Mouse (Mus musculus) hindbrain, embryonic 13.5 days (tissue): ENCODE measurements around the gene Elane. TPM values are rescaled to one million over a fixed set of nuclear protein-coding genes. Genes with fewer than 3 reads are reported as not detected.
A peak's percentile ranks its signal among the peaks of the same experiment; 100 is the strongest.

ENCODE experiments used
- ATAC-seq: fragments of 200-750 bp; cut with Nextera tagmentation; 2 replicates; pipeline ENCODE4 v1.8.0; 2017; ENCODE audit warnings: moderate TSS enrichment; ENCODE audit not compliant: low FRiP score
- H3K27ac ChIP-seq: fragments of 300-500 bp; sonication (generic); 2 replicates; pipeline ENCODE4 v1.5.1; 2015; ENCODE audit warnings: inconsistent platforms, mild to moderate bottlenecking, moderate library complexity
- H3K27me3 ChIP-seq: fragments of 300-500 bp; sonication (generic); 2 replicates; pipeline ENCODE4 v1.6.1; 2015; ENCODE audit warnings: mild to moderate bottlenecking, inconsistent platforms
- H3K36me3 ChIP-seq: fragments of 300-500 bp; sonication (generic); 2 replicates; pipeline ENCODE4 v1.6.1; 2015; ENCODE audit warnings: mild to moderate bottlenecking, inconsistent platforms
- H3K4me1 ChIP-seq: fragments of 300-500 bp; sonication (generic); replicated peaks from 2 replicates; pipeline ENCODE4 v1.6.1; 2015; ENCODE audit warnings: inconsistent platforms
- H3K4me2 ChIP-seq: fragments of 300-500 bp; sonication (generic); 2 replicates; pipeline ENCODE4 v1.6.1; 2015; ENCODE audit warnings: inconsistent platforms, mild to moderate bottlenecking, moderate library complexity
- H3K4me3 ChIP-seq: fragments of 300-500 bp; sonication (generic); 2 replicates; pipeline ENCODE4 v1.5.1; 2015; ENCODE audit warnings: mild to moderate bottlenecking, inconsistent platforms
- H3K9ac ChIP-seq: fragments of 300-500 bp; sonication (generic); 2 replicates; pipeline ENCODE4 v1.6.1; 2015; ENCODE audit warnings: mild to moderate bottlenecking, inconsistent platforms
- H3K9me3 ChIP-seq: fragments of 300-500 bp; sonication (generic); 2 replicates; pipeline ENCODE4 v1.6.1; 2016; ENCODE audit warnings: inconsistent platforms
- WGBS: fragments of 180-500 bp; shearing (Covaris S2); methylation state at CpG from one replicate; pipeline ENCODE4 v1.1.7; 2015; 5-methylcytosine and 5-hydroxymethylcytosine counted together
- polyA plus RNA-seq: library from polyadenylated mRNA; unstranded; fragments of >200 nt; fragmentation: Nextera tagmentation; extraction: Ambion mirVana; gene quantifications from 2 replicates; pipeline ENCODE4 v1.2.1, GENCODE M21; 2015

Elane gene
- polyA plus RNA-seq, 1 experiment from 2014 or later: 0.34 TPM

GRCm38 (mm10) chr10:79910556-79910955, 24.5 kb downstream of the Elane start, which contains the start of gene Gm26602:
TSS of gene Gm26602 (plus strand) at chr10:79910856.
- Histone ChIP-seq H3K36me3 (peaks cover 43% of the 10 kb centered on the region), H3K9me3 (no peaks in the 10 kb centered on the region), H3K27me3 (no peaks in the 10 kb centered on the region), H3K4me2 (0 out of 2 replicates have a peak within 1 kb of the TSS, but pooled peaks have one; percentile 53), H3K9ac (peak within 1 kb of the TSS; percentile 64; the same call in 1 of the 2 replicates), H3K4me3 (peak within 1 kb of the TSS; percentile 22; the same call in 1 of the 2 replicates), H3K27ac (peak within 1 kb of the TSS; percentile 98), H3K4me1 (peaks cover 32% of the 10 kb centered on the region)
- 95% methylated on average over 4 of the region's 4 CpGs for WGBS
- ATAC-seq: no peak

- Histone ChIP-seq H3K27me3 (peaks cover 3% of the 10 kb centered on the region), H3K4me2 (no peak overlapping the region), H3K4me3 (no peak overlapping the region), H3K4me1 (peaks cover 44% of the 10 kb centered on the region), H3K9ac (no peak overlapping the region), H3K9me3 (no peaks in the 10 kb centered on the region), H3K36me3 (peaks cover 29% of the 10 kb centered on the region), H3K27ac (no peak overlapping the region)
- ATAC-seq: no peak
- 67% methylated on average over 20 of the region's 20 CpGs for WGBS
Measured at GRCm38 (mm10) chr10:79912412-79912811, 26.4 kb downstream of the Elane start.

- ATAC-seq: no peak
- 0 out of 2 replicates have a peak overlapping the region, but pooled peaks have one; percentile 18 for H3K27ac ChIP-seq
- H3K36me3 ChIP-seq: peaks cover 29% of the 10 kb centered on the region
- H3K9me3 ChIP-seq: no peaks in the 10 kb centered on the region
- 76% methylated on average over 11 of the region's 11 CpGs for WGBS
- no peak overlapping the region for H3K4me3 ChIP-seq
- H3K27me3 ChIP-seq: peaks cover 22% of the 10 kb centered on the region
- no peak overlapping the region for H3K4me2 ChIP-seq
- peaks cover 50% of the 10 kb centered on the region for H3K4me1 ChIP-seq
- H3K9ac ChIP-seq: peak overlapping the region; percentile 53
Measured at GRCm38 (mm10) chr10:79914131-79914947, 28.3 kb downstream of the Elane start.

- H3K27me3 ChIP-seq: peaks cover 29% of the 10 kb centered on the region
- H3K27ac ChIP-seq: no peak overlapping the region
- peaks cover 49% of the 10 kb centered on the region for H3K4me1 ChIP-seq
- H3K9me3 ChIP-seq: no peaks in the 10 kb centered on the region
- H3K4me2 ChIP-seq: peak overlapping the region; percentile 97
- ATAC-seq: no peak
- peaks cover 29% of the 10 kb centered on the region for H3K36me3 ChIP-seq
- peak overlapping the region; percentile 97 for H3K9ac ChIP-seq
- 77% methylated on average over 7 of the region's 7 CpGs for WGBS
- H3K4me3 ChIP-seq: 0 out of 2 replicates have a peak overlapping the region, but pooled peaks have one; percentile 78
Measured at GRCm38 (mm10) chr10:79914948-79915596, 29.0 kb downstream of the Elane start.

- Histone ChIP-seq H3K9me3 (no peaks in the 10 kb centered on the region), H3K4me3 (peak overlapping the region; percentile 78), H3K9ac (peak overlapping the region; percentile 97), H3K36me3 (peaks cover 22% of the 10 kb centered on the region), H3K27me3 (peaks cover 39% of the 10 kb centered on the region), H3K27ac (peak overlapping the region; percentile 86), H3K4me1 (peaks cover 59% of the 10 kb centered on the region), H3K4me2 (peak overlapping the region; percentile 97)
- ATAC-seq: no peak
- WGBS: 5% methylated on average over 8 of the region's 8 CpGs
Measured at GRCm38 (mm10) chr10:79916081-79916480, 30.0 kb downstream of the Elane start.

GRCm38 (mm10) chr10:79916808-79917531, 30.9 kb downstream of the Elane start, which contains the start of gene Kiss1r:
TSS of gene Kiss1r (plus strand) at chr10:79916971.
- Histone ChIP-seq H3K4me1 (peaks cover 68% of the 10 kb centered on the region), H3K9me3 (no peaks in the 10 kb centered on the region), H3K4me2 (peak within 1 kb of the TSS; percentile 97), H3K36me3 (peaks cover 13% of the 10 kb centered on the region), H3K4me3 (peak within 1 kb of the TSS; percentile 78), H3K27me3 (peaks cover 48% of the 10 kb centered on the region), H3K9ac (peak within 1 kb of the TSS; percentile 97), H3K27ac (peak within 1 kb of the TSS; percentile 86)
- WGBS: 4% methylated on average over 42 of the region's 42 CpGs
- ATAC-seq: peak; percentile 72

GRCm38 (mm10) chr10:79917532-79918100, 31.6 kb downstream of the Elane start:
- no peak for ATAC-seq
- 69% methylated on average over 5 of the region's 5 CpGs for WGBS
- H3K36me3 ChIP-seq: peaks cover 6% of the 10 kb centered on the region
- H3K27me3 ChIP-seq: peaks cover 55% of the 10 kb centered on the region
- H3K4me3 ChIP-seq: peak overlapping the region; percentile 78
- H3K27ac ChIP-seq: no peak overlapping the region
- H3K9me3 ChIP-seq: no peaks in the 10 kb centered on the region
- peaks cover 68% of the 10 kb centered on the region for H3K4me1 ChIP-seq
- H3K4me2 ChIP-seq: peak overlapping the region; percentile 97
- H3K9ac ChIP-seq: peak overlapping the region; percentile 97

GRCm38 (mm10) chr10:79918231-79919078, 32.4 kb downstream of the Elane start:
- Histone ChIP-seq H3K4me1 (peaks cover 68% of the 10 kb centered on the region), H3K4me3 (0 out of 2 replicates have a peak overlapping the region, but pooled peaks have one; percentile 78), H3K9me3 (no peaks in the 10 kb centered on the region), H3K9ac (peak overlapping the region; percentile 43), H3K27me3 (peaks cover 63% of the 10 kb centered on the region), H3K4me2 (peak overlapping the region; percentile 20; the same call in 1 of the 2 replicates), H3K27ac (no peak overlapping the region), H3K36me3 (0 out of 2 replicates have a peak, but pooled peaks cover under 1% of the 10 kb centered on the region)
- WGBS: 4% methylated on average over 35 of the region's 35 CpGs
- ATAC-seq: no peak

GRCm38 (mm10) chr10:79919251-79919849, 33.3 kb downstream of the Elane start:
- no peak overlapping the region for H3K27ac ChIP-seq
- no peak overlapping the region for H3K4me2 ChIP-seq
- H3K9ac ChIP-seq: peak overlapping the region; percentile 43; the same call in 1 of the 2 replicates
- no peaks in the 10 kb centered on the region for H3K9me3 ChIP-seq
- 4% methylated on average over 21 of the region's 21 CpGs for WGBS
- H3K4me3 ChIP-seq: no peak overlapping the region
- no peaks in the 10 kb centered on the region for H3K36me3 ChIP-seq
- H3K4me1 ChIP-seq: peaks cover 61% of the 10 kb centered on the region
- ATAC-seq: no peak
- H3K27me3 ChIP-seq: peaks cover 71% of the 10 kb centered on the region

GRCm38 (mm10) chr10:79920056-79920890, 34.2 kb downstream of the Elane start:
- Histone ChIP-seq H3K9ac (no peak overlapping the region), H3K4me2 (peak overlapping the region; percentile 50), H3K4me3 (peak overlapping the region; percentile 30), H3K27ac (no peak overlapping the region), H3K36me3 (no peaks in the 10 kb centered on the region), H3K4me1 (peaks cover 52% of the 10 kb centered on the region), H3K9me3 (no peaks in the 10 kb centered on the region), H3K27me3 (peaks cover 75% of the 10 kb centered on the region)
- no peak for ATAC-seq
- 18% methylated on average over 25 of the region's 26 CpGs for WGBS
